Mouse (Mus musculus) embryo, embryonic 10.5 days (tissue): ENCODE data around the gene Ccdc42.

ENCODE experiments used
- DNase-seq: peaks from one replicate; pipeline ENCODE4 v3.0.0-alpha.2; 2015; ENCODE audit warnings: low spot score

Ccdc42 gene

DNA sequence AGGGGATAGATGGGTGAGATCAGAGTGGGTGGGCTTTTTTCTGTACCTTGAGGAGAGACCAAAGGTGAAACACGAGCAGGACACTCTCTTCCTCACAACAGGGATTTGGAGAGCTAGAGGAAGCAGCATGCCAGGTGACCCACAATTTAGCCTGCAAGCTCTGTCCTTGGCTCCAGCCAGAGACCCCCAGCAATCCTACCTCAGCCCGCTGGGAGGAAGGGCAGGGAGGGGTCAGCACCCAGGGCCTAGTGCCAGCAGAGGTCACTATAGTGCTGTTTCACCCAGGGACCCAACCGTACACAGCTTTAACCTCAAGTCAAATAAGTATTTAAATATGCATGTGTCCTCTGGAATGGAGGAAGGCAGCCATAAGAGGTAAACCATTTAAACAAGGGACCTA, 931 bp upstream of the Ccdc42 start:
- peak; percentile 68 for DNase-seq

DNA sequence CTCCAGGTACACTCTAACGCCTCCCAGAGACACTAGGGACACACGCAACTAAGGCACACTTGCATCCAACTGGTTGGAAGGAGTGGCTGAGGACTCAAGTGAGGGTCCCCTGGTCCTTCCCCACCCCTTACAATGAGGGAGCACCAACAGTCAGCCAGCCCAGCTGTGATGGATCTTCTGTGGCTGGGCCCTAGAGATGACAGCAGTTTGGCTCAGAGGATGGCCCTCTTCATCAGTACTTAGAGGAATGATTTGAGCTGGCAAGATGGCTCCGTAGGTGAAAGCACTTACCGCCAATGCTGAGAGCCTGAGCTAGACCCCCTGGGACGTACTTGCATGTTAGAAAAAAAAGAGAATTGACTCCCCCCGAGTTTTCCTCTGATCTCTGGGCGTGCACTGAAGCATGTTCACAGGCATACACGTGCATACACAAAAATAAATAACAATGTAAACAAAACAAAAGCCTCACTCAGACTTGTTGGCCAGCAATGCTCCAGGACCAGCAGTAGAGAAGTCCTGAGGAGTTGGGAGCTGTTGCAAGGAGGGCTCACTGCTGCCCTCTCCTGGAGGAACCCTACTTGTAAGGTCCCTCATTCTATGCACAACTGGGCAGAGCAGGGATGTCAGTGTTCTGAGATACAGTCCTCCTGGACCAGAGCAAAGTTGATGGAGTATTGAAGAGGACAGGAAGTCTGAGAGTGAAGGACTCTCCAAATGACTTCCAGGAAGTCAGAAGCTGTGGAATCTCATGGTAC, 2.4 kb downstream of the Ccdc42 start:
- DNase-seq = peak; percentile 83

DNA sequence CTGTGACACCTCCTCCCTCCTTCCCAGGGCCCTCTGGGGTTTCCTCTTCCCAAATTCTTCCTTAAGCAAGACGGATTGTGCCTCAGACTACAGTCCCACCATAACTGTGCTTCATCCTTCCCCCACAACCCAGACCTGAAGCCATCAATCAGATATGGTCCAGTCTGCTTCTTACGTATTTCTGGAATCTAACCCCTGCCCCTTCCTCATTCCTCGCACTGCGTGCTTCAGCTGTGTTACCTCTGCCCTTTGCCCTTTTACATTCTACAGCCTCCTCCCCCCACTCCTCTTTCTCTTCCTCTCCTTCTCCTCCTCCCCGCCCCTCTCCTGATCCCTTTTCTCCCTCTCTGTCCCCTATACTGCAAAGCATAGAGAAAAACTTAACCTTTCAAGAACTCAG, 4.9 kb downstream of the Ccdc42 start:
- DNase-seq = peak; percentile 84

DNA sequence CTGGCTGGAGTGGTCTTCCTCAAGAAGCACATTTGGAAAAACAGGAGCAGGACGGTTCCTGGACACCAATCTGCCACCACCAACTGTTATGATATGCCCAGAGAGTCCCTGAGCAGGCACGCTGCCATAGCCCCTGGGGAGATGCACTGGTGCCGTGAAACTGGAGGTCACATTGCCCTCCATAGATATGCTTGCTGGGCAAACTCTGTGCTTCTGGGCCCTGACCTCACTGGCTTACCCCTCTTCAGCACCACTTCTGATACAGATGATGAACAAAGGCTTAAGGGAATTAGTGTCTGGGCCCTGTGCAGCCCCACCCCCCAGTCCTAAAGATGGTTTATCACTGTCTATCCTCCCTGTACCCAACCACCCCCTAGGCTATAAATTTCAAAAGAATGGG, 6.4 kb downstream of the Ccdc42 start:
- DNase-seq = no peak

DNA sequence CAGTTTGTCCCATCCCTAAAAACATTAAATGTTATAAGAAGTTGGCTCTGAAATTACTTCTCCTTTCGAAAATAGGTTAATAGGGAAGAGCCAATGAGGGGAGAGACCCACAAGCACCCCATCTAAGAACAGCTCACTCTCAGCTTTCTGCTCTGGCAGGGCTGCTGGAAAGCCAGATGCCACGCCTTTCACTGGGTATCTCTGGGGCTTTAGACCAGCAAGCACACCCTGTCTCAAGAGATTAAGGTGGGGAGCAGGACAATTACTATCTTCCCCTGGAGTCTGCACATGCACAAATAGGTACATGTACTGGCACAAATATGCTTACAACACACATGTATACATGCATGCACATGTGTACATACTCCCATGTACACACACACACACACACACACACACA, 11.1 kb downstream of the Ccdc42 start:
- no peak for DNase-seq

DNA sequence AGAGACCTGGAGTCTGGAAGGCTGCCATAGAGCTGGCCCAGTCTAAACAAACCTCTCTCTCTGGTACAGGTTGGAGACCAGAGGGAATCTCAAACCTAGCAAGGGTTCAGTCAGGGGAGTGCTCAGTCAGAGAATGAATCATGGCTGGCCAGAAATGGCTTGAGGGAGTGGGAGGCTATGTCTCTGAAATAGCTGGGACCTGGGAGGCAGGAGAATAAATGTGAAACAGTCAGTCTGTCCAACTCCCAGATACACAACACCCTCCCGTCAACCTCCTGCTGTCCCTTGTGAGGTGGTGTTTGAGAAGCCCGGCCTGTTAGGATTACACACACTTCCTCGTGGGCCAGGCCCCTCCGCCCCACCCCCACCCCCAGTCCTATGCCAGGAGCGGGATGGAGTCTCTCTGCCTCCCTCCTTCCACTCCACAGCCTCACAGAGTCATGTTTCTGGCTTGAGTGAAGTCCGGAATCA, 13.8 kb downstream of the Ccdc42 start:
- DNase-seq = no peak

DNA sequence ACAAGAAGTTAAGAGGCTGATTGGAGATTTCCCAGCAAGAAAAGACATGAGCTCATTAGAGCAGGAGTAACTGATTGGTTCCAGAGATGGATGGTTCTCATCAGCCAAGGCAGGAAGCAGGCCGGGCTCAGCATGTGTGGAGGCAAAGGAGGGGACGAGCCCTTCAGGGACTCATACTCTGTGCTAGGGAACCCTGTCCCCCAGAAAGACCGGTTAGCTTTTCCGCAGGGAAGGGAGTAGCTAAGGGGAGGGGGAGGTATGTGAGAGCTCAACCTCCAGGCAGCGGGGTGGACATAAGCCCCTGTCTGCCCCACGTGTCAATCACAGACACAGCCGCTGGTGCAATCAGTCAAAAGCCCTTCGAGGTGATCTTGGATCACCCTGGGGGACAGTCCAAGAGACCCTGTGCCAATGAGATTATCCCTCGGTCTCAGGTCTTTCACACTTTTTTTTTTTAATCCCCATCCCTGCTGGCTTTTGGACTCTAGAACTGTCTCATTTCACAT, 14.7 kb downstream of the Ccdc42 start:
- DNase-seq = peak; percentile 57

DNA sequence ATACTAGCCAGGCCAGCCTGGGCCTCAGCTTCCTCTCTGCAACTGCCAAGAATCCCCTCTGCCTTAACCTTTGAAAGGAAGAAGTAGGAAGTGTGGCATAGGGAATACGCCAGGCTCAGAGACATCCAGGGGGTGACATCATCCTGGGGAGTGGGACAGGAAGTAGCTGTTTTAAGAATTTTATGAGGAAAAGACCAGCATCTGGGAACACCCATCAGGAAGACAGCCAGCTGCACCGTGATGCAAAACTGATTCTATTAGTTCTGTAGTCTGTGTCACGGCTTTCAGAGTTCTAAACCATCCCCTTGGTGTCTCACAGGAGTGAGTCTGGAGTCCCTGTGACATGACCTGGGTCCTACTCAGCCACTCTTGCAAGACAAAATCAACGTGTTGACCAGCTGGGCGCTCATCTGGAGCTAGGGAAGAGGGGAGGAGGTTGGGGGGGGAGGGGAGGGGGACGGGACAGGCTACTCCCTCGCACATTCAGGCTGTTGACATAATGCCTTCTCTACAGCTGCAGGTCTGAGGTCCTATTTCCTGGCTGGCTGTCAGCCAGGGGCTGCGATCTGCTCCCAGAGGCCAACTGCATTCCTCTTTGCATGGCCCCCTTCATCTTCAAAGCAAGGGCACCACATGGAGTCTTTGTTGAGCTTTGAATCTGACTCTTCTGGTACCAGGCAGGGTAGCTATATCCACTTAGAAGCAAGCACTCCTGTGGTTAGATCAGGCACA, 15.5 kb downstream of the Ccdc42 start:
- DNase-seq = peak; percentile 72

DNA sequence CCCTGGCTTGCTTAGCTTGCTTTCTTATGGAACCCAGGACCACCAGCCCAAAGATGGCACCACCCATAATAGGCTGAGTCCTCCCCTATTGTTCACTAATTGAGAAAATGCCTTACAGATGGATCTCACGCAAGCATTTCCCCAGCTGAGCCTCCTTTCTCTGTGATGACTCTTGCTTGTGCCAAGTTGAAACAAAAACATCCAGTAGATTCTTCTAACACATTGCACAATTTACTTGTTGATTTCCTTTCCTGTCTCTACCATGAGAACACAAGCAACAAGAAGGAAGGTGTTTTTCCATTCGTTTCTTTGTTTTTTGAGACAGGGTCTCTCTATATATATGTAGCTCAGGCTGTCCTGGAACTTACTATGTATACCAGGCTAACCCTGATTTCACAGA, 20.2 kb downstream of the Ccdc42 start:
- no peak for DNase-seq

DNA sequence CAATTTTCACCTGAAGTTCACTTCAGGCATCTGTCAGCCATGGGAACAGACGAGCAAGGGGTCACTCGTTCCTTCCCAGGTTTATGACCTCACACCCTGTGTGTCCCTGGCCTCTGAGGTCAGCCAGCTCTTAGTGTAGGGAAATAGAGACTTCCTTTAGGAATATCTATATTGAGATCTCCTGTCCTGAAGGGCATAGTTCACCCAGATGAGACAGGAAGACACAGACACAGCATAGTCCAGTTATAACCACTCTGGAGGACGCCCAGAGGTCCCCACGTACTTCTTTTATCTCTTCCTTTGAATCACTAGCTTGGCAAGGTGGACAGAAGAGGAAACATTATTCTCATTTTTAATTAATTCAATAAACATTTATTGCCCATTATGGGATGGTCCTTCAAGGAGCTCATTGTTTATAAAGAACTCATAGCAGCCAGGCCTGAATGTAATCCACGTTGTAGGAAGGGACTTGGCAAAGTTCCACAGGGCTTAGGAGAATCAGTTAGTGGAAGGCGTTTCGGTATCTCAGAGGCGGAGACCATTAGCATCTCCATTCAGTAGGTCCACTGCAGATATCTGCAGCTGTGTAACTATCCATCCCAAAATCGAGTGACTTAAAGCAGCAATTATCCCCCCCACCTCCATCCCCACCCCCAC, 23.2 kb downstream of the Ccdc42 start:
- DNase-seq = no peak

DNA sequence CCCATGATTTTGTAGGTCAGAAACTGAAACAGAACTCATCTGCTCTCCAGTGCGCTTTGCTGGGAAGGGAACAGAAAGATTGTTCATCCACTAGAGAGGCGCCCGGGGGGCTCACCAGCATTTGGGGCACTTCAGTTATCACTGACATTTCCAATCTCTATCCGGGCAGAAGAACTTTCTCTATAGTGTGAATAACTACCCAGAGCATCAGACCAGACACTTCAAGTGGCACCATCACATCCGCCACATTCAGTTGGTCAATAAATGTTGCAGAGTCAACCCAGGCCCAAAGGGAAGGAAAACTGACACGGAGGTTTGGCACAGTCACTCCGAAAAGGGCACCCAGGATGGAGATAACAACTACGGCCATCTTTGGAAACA, 23.7 kb downstream of the Ccdc42 start:
- no peak for DNase-seq

DNA sequence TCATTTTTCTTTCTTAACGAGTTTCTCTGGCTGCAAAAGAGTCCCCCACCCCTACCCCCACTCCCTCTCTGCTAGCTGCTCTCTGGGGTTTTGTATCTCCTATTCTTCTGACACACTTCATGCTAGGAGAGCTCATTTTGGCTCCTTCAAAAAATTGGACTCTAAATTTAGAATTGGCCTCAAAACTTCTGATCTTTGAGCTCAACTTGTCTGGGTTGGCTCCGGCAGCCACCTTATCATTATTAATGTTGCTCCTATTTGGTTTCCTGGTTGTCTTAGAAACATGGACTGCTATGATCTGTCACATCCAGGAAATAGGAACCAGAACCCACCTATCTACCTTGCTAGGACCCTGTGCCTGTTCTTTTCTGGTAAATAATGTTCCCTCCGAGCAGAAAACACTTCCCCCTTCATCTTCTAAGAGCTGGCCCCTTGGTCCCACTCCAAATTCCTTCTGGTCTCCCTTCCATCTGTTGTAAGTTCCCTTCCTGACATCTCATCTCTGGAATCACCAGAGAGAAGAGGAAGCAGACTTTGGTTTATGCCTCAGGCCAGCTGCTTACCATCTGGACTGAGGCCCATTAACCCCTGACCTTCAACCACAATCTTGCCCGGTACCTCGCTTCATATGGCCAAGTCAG, 26.4 kb downstream of the Ccdc42 start:
- peak; percentile 62 for DNase-seq

DNA sequence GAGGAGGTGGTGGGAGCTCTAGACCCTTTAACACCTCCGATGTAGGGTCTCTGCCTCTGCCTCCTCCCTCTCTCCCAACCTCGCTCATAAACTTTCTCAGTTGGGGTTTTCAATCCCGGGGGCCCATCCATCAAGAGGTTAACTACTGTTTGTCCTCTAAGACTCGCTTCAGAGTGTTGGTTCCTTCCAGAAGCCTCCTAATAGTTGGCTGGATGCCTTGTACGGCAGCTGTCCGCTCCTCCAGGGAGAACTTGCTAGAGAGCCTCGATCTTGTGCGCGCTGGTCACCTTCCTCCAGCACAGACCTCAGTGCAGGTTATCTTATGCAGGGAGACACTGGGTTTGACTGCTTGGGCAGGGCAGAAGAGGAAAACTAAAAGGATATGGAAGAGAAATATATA, 35.9 kb downstream of the Ccdc42 start:
- DNase-seq = no peak

DNA sequence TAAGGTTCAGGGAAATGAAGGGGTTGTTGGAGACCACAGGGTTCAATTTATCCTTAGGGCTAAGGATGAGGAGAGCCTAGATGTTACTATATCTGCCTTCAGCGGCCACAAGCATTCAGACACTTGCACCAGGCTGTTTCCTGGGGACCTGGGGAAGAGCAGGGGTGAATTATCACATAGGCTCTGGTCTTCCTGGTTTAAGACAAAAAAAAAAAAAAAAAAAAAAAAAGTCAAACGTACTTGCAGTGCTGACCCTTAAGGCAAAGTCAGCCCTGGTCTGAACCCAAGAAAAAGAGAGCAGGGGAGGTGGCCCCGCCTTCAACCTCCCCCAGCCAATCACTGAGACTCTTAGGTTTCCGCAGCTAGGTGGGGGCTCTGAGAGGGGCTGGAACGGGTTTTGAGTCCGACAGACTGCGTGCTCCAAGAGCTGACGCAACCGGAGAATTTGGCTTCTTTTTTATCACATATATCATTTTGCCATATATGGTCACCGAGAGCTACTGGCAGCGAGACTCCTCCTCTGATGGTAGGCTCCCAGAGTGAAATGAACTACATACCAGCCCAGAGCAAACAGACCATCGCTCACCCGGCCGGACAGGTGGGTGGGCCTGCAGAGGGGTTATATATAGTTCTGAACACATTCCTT, 36.5 kb downstream of the Ccdc42 start:
- DNase-seq = peak; percentile 88

DNA sequence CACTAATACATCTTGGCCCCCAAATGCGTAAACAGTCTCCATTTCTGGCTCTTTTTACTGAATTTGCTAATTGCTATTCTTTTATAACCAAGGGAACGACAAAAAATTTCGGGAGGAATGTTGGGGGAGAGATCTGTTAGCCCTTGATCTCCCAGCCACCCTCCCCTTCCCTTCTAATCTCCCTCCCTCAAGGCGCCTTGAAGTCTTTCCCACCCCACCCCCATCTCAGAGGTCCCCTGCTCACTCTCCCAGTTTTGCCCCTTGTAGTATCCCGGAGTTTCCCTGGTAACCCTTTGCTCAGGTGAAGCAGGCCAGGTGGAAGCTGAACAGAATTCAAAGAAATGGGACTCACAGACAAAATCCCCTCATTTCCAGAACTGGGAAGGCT, 37.0 kb downstream of the Ccdc42 start:
- DNase-seq = peak; percentile 51

DNA sequence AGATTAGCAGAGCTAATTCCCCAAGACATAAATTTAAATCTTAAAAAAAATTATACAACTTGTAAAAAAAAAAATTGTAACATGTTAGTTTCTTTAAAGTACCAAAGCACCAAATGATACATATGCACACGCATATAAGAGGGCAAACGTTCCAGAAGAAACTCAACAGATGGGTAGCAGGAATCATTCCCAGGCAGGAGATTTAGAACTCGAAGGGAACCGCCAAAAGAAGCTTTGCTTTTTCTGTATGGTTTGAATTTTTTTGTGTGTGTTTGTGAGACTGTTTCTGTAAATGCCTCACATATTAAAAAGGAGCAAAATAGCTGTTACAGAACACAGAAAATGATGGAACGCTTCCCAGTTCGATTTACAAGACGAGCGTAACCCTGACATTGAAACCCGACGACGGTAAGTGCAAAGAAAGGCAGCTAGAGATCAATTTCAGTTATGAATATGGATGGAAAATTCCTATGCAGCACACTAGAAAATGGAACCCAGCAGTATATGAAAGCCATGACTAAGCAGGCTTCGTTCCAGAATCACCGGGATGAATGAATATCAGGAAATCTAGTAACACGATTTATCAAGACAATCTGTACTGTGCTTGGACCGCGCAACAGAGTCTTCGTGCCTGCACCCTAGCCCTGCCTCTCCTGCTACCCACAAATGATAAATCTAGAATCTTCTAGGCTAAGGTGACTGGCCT, 44.9 kb downstream of the Ccdc42 start:
- no peak for DNase-seq

DNA sequence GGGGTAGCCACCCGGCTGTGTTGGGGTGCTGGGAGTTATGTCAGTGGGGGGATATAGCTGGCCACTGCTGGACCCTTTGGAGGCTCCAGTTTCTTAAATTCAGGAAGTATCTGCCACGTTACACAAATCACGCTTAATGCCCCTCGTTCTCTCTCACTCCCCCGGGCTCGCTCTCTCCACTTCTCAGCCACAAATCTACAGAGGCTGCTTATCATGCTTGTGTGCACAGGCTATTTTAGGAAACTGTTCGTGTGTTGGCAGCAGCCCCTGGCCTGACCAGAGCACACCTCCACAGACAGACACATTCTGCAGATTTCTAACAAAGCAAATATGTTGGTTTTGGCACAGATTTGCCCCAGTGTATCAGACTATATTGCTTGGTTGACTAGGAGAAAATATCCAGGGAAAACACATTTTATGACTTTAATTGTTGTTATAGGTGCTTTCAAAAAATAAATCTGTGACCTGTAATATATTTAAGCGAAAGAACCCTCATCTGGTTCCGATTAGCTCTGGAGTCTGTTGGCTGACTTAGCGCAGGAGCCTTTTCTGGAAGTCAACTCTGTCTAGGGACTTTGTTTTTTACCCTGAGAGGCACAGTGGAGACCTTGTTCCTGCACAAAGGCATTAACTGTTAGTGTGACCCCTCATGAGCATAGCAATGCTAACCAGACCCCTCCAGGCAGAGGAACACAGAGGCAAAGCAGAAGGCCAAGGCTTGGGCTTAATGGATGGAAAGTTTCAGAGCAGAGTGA, 51.2 kb downstream of the Ccdc42 start:
- peak; percentile 78 for DNase-seq

DNA sequence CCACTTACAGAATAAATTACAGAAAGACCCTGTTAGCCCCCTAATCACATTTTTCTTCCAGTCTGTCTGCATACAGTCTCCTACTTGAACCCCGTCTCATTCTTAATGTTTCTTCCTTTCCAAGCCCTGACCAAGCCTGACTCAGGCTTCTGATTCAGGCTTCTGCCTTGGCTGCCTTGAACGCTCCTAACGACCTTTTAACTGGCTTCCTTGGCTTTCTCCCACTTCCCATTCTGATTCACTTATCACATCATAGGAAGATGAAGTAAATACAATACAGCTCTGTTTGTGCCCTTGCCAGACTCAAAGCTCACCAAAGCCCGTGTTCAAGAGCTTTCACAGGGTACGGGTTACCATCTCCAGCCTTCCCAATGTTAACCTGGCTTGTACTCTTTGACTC, 54.5 kb downstream of the Ccdc42 start:
- no peak for DNase-seq

DNA sequence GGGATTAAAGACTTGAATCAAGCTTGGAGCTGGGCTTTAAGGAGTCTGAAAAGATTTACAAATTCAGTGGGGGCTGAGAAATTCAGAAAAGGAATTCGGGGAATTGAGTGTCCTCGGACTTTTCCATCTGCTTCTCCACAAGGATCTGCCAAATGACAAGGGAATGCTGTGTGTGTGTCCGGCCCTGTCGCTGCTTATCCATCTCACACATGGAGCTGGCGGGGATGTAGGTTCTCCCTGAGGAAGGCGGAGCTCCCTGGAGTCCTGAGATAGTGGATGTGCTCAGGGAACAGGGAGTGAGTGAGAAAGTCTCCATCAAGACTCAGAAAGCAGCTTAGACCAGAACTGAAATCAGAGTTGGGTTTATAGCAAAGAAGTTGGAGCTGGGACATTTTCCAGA, 58.0 kb downstream of the Ccdc42 start:
- no peak for DNase-seq
